Mouse (Mus musculus) C2C12 (cell line): ENCODE measurements at regions not wholly inside any gene's neighbourhood (a gene's known extent, or its start where the extent isn't known, plus 50 kb on each side); places are given as distances from the start of the nearest gene placed in this dataset.

Experiments used
- CEBPB ChIP-seq: IDR thresholded peaks from one replicate; pipeline ENCODE4 v1.6.1; 2011; ENCODE audit warnings: low read depth, mild to moderate bottlenecking, control low read depth, moderate library complexity
- CTCF ChIP-seq: IDR thresholded peaks from one replicate; pipeline ENCODE4 v1.5.1; 2011; ENCODE audit not compliant: control insufficient read depth, insufficient read depth, insufficient read length
- FOSL1 ChIP-seq: IDR thresholded peaks from one replicate; pipeline ENCODE4 v1.8.0; 2011; ENCODE audit warnings: mild to moderate bottlenecking, low read length; ENCODE audit not compliant: poor library complexity, insufficient read depth, severe bottlenecking
- MAX ChIP-seq: IDR thresholded peaks from one replicate; pipeline ENCODE4 v1.6.1; 2011; ENCODE audit warnings: mild to moderate bottlenecking, control low read depth
- MYOG ChIP-seq: IDR thresholded peaks from one replicate; pipeline ENCODE4 v1.6.1; 2011; ENCODE audit not compliant: control insufficient read depth, insufficient read length; ENCODE audit errors: extremely low read depth
- USF1 ChIP-seq: IDR thresholded peaks from one replicate; pipeline ENCODE4 v1.6.1; 2011; ENCODE audit warnings: low read depth, mild to moderate bottlenecking, control low read depth, moderate library complexity

DNA sequence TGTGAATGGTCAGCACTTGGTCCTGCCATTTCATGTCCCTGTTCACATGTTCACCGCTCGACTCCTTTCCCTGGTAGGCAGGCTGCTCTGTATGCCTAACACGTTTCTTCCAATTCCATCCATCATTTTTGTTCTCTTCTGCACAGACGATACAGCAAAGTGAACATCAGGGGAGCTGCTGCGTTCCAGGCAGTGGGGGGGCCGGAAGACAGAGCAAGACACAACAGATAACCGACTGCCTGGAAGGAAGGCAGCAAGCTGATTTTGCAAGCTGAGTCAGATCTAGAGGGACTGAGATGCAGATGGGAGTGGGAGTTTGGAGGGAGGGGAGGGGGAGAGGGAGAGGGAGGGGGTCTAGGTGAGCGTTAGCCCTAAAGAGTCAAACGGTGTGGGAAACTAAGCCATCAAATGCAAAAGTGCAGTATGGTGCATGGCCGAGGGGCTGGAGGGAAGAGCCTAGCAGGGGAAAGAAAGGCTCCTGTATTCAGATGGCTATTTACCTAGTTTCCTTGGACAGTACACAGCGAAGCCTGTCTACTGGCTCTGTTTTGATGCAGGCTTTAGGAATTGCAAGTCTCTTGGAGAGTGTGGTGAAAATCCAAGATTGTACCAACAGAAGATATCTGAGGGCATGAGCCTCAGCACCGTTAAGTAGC lies 112.9 kb upstream of the Cdkn3 start:
- TF ChIP-seq CTCF (no peak), MAX (no peak), CEBPB (no peak), MYOG (no peak), USF1 (no peak), FOSL1 (no peak)
